Mouse (Mus musculus): ENCODE measurements at regions not wholly inside any gene's neighbourhood (a gene's known extent, or its start where the extent isn't known, plus 50 kb on each side); places are given as distances from the start of the nearest gene placed in this dataset.

GRCm38 (mm10) chr8:113250264-113250663 lies 385.1 kb upstream of the Mon1b start:
- no peak for DNase-seq

- no peak for DNase-seq
Observed at GRCm38 (mm10) chr8:113254076-113254475, 381.3 kb upstream of the Mon1b start.

- no peak for DNase-seq
Observed at GRCm38 (mm10) chr8:113259477-113259876, 375.9 kb upstream of the Mon1b start.

DNA sequence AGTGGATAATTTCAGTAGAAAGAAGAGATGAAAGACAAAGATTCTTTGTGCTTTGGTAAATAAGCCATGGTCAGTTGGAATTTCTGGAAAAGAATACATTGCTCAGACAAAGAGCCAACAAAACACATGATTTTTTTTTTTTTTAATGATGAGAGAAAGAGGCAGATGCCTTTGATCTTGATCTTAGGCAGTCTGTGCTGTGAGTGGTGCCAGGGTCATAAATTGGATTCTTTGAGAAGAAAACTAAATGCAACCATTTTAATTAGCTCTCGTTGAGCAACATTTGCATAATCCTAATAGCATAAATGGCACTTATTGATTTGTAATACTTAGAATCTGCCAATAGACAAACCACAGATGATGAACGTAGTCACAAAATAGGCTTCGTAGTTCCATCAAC lies 372.1 kb upstream of the Mon1b start:
- no peak for DNase-seq

DNA sequence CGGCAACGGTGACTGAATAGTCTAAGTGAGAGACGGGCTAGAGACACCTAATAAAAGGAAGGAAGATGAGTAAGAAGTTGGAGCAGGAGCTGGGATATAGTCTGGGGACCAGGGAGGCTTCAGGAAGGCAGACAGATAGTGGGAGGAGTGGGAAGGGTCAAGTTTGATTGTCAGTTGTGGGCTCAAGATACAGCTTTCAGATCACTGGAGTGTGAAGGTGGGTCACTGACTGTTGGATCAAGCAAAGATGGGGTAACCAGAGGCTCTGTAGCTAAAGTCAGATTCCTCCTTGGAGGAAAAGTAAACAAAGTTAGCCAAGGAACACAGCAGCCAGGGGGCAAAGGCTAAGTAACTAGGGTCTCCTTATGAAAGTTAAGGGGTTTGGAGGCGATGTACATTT lies 364.1 kb upstream of the Mon1b start:
- no peak for DNase-seq

GRCm38 (mm10) chr8:113300273-113300843 lies 335.0 kb upstream of the Mon1b start:
- no peak for DNase-seq

- DNase-seq = no peak
Observed at GRCm38 (mm10) chr8:113303426-113303825, 332.0 kb upstream of the Mon1b start.

DNA sequence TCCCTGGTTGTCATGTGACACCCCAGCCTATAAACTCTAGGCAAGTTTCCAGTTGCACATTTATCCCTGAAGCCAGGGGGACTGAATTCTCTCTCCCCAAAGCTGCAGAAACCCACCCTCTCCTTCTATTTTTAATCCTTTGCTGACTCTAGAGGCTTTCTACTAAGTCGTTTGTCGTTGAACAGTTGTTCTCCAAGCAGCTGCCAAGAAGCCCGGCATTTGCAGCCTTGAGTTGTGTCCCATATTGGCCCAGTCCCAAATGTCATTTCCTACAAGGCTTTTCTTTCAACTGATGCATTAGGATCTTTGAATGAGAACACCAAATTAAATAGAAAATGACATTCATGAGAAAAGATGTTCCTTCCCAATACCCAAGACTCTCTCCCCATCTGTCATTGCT lies 318.2 kb upstream of the Mon1b start:
- no peak for DNase-seq

DNA sequence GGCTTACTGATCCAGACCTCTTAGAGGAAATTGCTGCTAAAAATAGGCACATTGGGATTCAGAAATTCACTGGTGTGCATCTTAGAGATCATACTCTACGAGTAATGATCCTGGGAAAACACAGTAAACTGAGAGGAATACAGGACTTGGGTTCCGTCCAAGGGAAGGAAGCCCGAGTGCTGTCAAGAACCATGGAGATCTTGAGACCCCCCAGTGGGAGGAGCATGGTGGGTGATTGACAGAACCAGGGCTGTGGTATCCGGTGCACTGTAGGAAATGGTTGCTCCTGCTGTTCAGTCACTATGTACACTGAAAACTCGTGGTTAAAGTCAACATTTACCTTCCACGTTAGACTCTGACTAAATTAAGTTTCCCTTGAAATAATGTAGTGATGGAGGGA lies 303.8 kb upstream of the Mon1b start:
- DNase-seq = no peak

DNA sequence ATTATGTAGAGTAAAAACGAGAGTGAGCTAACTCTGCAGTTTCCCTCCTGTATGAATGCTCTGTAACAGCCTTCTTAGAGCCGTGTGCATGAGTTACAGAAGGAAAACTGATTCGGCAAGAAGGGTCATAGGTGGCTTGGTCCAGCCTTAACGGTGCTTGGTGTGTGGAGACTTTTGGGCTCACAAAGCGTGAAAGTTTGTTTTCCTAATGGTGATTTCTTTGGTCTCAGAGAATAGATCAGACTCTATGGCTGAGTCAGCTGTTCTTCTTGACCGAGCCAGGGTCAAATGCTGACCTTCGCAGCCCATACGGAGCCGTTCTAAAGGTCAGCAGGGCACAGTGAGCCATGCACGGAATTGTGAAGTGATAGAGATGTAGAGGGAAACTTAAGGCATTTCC lies 294.1 kb upstream of the Mon1b start:
- DNase-seq = peak; percentile 1

GRCm38 (mm10) chr8:113361900-113362299 lies 273.5 kb upstream of the Mon1b start:
- DNase-seq = no peak

DNA sequence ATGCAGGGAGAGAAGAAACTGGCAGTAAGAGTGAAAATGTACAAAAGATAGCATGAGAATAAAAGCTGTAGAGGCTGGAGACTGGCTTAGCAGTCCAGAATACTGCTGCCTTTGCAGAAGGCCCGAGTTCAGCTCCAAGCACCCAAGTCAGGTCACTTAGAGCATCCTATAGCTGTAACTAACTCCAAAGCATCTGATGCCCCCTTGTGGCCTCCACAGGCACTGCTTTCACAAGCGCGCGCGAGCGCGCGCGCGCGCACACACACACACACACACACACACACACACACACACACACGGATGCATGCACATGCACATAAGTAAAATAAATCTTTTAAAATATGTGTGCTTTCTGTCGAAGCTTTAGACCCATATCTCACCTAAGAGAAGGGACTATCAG lies 271.2 kb upstream of the Mon1b start:
- DNase-seq = no peak

DNA sequence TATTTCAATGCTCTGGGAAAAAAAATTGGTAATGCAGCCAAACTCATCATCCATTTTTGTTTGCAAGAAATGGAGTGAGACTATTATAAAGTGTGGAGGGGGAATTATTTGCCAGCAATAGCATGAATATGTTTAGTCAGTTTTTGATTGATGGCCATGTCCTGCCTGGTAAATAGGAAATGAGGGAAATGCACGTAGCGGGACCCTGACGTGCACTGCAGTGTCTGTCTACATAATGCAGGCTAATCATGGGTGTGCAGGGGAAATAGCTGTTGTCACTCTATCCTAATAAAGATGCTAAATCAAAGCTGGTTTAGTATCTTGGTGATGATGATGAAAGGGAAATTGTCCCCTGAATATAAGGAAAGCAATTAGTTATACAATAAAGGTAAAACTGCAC lies 251.9 kb upstream of the Mon1b start:
- DNase-seq = no peak

GRCm38 (mm10) chr8:113383974-113384373 lies 251.4 kb upstream of the Mon1b start:
- no peak for DNase-seq

DNA sequence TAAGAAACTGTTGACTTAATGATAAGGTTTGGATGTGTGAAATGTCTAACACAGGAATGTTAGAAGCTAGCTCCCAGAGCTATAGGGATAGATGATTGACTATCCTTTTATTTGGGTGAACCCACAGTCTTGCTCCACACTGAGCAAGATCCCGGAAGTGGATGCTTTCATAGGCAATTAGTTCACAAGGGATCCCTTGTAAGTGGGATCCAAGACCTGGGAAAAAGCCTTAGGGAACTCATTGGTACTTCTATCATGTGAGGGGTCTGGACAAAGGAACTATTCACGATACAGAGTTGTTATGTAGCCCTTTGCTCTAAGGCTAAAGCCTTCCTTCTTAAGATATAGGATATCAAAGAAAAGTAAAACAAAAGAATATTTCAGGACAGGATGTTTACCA lies 245.9 kb upstream of the Mon1b start:
- no peak for DNase-seq

- DNase-seq = no peak
Observed at GRCm38 (mm10) chr8:113390038-113390437, 245.3 kb upstream of the Mon1b start.

GRCm38 (mm10) chr8:113394319-113394718 lies 241.1 kb upstream of the Mon1b start:
- no peak for DNase-seq

GRCm38 (mm10) chr8:113405158-113405557 lies 230.2 kb upstream of the Mon1b start:
- DNase-seq = no peak

GRCm38 (mm10) chr8:113419352-113419751 lies 216.0 kb upstream of the Mon1b start:
- no peak for DNase-seq

DNA sequence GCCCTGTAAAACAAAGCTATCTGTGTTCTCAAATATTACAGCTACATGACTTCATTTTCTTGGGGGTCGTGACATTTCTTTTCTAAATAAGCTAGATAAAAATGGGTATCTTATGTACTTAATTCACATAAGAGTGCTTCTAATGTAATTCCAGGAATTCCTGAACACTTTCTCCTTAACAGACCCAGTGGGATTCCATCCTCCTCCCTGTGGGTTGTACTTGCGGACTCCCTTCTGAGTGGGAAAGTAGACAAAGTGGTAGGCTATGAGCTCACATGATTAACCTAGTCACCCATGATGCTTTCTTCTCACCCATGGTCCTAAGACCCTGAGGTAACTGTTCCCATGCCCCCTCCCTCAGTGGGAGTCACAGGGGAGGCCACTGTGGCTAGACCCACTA lies 212.7 kb upstream of the Mon1b start:
- no peak for DNase-seq

GRCm38 (mm10) chr8:113439088-113439487 lies 196.3 kb upstream of the Mon1b start:
- no peak for DNase-seq

DNA sequence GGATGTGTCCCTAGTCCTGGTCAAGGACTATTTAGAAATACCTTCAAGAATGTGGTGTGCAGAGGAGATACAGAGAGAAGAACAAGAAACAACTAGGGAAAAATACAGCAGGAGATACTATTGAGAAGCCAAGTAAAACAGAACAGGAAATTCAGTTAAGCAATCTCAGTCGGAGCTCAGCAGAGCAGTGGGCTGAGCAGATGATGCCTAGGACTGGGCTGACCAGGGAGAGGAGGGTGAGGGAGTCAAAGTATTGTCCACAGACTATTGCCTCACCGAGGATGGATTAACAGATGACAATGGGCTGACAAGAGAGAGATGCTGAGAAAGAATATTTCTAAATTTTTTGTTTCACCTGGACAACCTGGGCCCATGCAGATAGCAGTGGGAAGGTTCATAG lies 181.4 kb upstream of the Mon1b start:
- no peak for DNase-seq

DNA sequence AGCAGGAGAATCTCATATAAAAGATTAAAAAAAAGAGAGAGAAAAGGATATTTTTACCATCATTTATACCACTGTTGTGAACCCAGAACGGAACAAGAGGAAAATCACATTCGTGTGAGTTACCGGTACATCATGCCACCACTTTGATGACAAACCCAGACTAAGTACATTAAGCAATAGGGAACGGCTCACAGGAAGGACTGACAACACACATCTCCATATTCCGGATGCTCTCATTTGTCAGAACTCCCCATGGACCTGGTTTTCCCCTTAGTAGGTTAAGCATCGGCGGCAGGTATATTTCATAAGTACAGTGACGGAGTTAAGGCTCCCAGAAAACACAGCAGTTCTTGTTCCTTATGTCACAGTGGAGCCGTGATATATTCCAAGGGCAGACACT lies 170.8 kb upstream of the Mon1b start:
- no peak for DNase-seq

- no peak for DNase-seq
Observed at GRCm38 (mm10) chr8:113465156-113465555, 170.2 kb upstream of the Mon1b start.

DNA sequence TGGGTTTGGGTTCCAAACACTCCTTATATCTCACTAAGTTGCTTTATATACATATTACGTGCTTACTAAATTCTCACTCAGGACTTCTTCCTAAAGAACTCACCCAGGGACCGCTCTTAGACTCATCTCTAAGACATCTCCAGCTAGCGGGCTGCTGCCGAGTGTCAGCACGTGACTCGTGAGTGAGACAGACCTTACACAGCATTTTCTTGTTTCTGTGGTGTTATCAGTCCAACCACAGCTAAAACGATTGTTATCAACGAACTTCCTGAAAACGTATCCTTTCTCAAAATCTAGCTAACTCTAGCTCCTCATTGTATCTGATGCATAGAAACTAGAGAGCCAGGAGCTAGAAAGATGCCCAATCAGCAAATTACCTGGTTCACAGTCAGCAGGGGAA lies 168.7 kb upstream of the Mon1b start:
- no peak for DNase-seq
